Mouse (Mus musculus) ES-CJ7 (cell line): Measurements from ENCODE around the gene Cenpm.

Experiments
- DNase-seq: peaks from one replicate; pipeline ENCODE4 v3.0.0; 2011; ENCODE audit warnings: low read depth, low spot score

The Cenpm gene

DNA sequence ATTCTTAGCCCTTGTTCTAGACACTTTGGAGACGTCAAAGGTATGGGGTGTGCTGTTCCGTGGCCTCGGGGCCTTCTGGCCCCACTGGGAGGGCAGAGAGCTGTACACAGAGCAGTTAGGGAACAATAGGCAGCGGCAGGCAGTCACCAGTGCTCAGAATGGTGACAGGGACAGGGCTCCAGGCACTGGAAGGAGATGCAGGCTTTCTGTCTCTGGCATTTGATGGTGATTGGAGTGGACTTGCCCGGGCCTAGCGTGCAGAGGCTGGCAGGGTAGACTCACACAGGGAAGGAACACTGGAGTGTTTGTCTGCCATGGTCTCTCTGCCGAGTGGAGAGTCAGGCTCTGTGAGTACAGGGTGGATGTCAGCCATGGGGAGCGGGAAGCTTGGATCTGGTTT, 51.9 kb downstream of the Cenpm start:
- DNase-seq: no peak

DNA sequence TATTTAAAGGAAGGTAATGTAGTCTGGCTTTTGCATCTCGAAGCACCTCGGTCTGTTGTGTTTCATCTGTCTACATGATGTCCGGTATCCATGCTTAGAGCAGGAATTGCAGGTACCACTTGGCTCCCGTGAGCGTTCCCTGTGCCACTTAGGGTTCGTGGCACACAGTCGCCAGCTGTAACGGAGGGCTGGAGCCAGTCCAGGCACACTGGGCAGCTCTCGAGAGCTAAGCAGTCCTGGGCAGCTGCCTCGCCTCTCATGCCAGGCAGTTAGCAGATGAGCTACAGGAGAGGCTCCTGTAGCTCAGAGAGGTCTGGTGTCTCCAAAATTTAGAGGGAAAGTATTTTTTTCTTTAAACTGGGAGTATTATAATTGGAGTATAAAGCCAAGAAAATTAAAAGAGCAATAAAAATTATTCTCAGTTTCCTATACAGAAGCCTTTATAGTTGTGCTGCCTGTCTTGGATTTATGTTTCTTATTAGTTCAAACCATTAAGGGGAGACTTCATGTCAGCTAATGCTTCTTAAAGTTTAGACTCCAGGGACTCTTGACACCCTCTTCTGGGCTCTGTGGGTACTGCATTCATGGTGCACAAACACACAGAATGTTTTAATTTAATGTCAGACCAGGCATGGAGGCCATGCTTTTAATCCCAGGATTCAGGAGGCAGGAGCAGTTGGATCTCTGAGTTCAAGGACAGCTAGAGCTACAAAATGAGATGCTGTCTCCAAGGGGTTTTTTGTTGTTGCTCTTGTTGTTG, 55.9 kb downstream of the Cenpm start:
- peak; percentile 84 for DNase-seq

DNA sequence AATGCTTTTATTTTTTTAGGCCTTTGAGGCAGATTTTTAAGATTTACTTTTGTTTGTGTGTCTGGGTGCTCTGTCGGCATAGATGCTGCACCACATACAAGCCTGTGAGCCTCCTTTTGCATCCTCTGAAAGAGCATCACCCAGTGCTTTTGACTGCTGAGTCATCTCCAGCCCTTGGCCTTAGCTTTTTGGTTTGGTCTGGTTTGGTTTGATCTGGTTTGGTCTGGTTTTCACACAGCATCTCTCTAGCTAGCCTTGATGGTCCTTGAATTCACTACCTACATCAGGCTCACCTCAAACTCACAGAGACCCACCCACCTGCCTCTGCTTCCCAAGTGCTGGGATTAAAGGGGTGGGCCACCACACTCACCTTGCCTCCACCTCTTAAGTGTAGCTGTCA, 56.6 kb downstream of the Cenpm start:
- peak; percentile 97 for DNase-seq

DNA sequence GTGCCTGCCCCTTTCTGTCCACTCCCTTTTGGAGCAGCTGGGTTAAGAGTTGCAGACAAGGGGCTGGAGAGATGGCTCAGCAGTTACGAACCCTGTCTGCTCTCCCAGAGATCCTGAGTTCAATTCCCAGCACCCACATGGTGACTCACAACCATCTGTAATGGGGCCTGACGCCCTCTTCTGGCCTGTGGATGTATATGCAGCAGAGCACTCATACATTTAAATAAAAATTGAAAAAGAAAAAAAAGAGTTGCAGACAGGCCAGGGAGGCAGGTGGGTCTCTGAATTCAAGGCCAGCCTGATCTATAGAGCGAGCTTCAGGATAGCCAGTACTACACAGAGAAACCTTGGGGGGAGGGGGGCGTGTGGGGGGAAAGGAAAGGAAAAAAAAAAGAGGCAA, 57.1 kb downstream of the Cenpm start:
- peak; percentile 58 for DNase-seq

DNA sequence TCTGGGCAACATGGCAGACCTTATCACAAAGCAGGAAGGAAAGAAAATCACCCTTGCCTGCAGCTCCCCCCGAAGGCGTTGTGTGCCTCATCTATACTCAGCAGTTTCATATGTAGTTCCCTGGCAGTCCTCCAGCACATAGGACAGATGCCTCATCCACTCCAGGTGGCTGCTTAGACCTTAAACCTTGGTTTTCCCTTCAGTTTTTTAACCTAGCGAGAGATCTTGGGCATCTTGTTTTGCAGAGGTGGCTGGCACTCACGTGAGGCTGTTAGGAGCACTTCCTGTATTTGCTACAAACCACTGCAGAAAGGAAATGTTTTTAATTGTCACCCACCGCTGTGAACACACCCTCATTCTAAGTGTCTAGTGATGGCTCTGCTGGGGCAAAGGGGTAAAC, 57.6 kb downstream of the Cenpm start:
- no peak for DNase-seq

DNA sequence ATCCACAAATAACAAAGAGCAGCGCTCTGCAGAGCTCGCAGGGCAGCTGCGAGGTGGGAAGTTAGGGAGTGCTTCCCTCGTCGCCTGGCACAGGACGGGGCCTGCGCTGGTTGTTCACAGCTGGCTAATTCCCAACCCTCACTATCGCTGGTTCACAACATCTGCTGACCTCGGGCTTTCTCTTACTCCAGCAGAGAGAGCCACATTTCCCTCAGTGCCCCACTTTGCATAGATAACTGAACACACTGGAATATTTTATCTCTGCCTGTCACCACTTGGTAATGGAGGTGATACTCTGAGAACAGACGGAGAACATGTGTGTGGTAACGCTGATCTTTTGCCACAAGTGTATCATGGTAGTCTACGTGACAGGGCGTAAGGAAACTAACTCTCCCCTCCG, 58.4 kb downstream of the Cenpm start:
- DNase-seq: no peak

DNA sequence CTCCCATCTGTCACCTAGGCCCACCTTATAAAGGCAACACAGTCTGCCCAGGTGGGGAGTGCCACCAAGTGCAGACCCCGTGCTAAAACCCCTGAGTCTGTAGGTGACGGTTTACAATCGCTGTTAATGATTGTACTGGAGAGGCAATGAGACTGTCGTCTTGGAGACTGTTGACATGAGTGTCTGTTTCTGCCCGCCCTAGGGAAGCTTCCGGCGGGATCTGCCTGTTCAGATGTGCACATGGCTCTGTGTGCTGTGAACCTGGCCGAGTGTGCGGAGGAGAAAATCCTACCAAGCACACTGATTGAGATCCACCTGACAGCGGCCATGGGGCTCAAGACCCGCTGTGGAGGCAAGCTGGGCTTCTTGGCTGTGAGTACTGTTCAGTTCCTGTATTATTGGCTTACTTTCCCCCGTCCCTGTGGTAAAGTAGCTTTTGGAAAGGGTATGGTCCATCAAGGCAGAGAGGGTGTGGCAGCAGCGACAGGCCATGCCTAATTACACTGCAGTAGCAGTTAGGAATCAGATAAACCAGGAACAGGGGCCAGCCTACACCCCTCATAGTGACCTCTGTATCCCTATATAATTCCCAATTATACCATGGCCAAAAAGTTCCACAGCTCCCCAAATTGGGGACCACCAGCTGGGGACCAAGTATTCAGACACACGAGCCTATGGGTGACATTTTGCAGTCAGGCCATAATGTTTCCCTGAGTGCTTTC, 59.3 kb downstream of the Cenpm start:
- DNase-seq: no peak

DNA sequence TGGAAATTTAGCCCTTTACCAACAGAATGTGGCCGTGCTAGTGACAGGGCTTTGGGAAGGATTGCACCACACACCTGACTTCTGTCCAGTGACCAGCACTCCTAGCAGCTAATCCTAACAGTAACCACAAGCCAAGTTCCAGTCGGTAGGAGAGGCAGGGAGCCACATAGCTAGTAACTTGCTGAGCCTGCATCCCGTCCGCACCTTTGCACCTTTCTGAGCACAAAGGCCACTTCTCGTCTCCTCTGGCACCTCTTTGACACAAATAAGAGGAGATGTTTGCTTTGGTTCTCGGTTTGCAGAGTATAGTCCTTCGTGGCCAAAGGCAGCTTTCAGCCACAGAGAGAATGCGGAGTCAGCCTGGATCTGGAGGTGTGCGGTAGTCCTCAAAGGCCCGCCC, 59.9 kb downstream of the Cenpm start:
- DNase-seq: no peak

GRCm38 (mm10) chr15:82184183-82184582, 60.4 kb downstream of the Cenpm start:
- no peak for DNase-seq
